Mouse (Mus musculus): Measurements from ENCODE around the gene Gm6367.
"Not testable (repeated sequence)": the region's sequence is repeated elsewhere in the genome, so short reads cannot be mapped to it uniquely, and the experiment has no call there.

Gene Gm6367

DNA sequence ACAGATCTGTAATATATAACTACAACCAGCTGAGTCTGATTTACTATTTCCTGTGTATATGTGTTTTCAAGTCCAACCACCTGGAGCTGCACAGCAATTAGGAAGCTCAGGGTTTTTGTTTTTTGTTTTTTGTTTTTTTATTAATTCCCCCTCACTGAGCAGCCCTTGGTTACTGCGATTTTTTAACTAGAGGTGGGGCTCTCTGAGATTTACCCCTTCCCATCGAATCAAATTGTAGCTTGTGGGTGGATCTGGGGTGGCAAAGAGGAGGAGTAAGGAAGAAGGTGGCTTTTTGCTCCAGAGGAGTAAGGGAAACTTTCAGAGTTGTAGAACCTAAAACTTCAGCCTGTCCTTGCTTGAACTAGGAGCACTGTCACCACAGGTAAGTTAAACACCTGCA lies at the start of gene Gm6367:
Gene Gm6367, plus strand, starts transcription at position 301 of the 400 bp plus-strand sequence.
- DNase-seq (ENCODE audit: extremely low spot score, low spot score) = not testable (repeated sequence)
